10 mouse cellular contexts compared by ENCODE assay signal in the genomic region with DNA sequence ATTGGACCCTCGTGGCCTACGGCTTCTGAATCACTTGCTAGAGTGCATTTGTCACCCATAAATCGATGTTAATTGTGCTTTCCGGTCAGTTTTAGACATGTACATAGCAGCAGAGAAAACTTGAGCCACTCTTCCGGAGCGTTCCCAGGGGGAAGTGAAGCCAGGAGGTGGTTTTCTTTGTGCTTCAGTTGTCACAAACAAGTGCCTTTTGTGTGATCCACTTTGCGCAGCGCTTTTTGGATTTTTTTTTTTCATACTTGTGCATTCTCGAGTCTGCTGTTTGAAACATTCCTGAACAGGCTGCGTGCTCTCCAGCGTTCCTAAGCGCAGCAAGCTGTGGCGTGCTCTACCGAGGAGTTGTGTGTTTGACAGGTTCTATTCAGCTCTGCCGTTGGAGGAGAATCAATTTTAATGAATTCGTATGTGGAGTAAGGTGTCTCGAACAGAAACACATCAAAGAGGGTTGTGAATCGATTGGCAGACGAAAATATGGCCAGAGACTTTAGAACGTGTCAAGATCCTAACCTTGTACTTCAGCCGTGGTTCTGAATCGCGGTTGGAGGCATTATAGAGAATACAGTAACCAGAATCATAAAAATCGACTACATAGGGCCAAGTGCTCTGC. TPM values are rescaled to one million over a fixed set of nuclear protein-coding genes. Genes with fewer than 3 reads are reported as not detected.
DNase-seq lines count a peak whose midpoint lies in the region; ATAC-seq and TF ChIP-seq lines count a peak whose summit lies in the region.
"Had no signal": no experiment of that assay in that cellular context is flagged by ENCODE, and none has a peak within 500 bp of the region (broad histone marks: within the 10 kb centered on the region; RNA-seq: fewer than 3 reads in every experiment).

No protein-coding gene starts in this region.

- peak overlapping the region; percentile 58 for H3K27ac ChIP-seq in heart, embryonic 15.5 days
- no peak overlapping the region for H3K27ac ChIP-seq in forebrain, embryonic 15.5 days (replicated peaks)
- peak overlapping the region; percentile 6; the same call in 1 of the 2 replicates for H3K27ac ChIP-seq in limb, embryonic 13.5 days
- no peak overlapping the region for H3K27ac ChIP-seq in thymus, adult 2 months (ENCODE audit: control insufficient read depth, insufficient read depth, low read length)

- CTCF ChIA-PET in Patski (lab: Charles Lee): interaction anchor here (1.0 to 1.3 kb wide), 3 partner anchors 19 to 85 kb away, joined by 3 read pairs; no protein-coding TSS in a partner anchor

- no peaks in the 10 kb centered on the region for H3K27me3 ChIP-seq in heart, embryonic 15.5 days
- no peaks in the 10 kb centered on the region for H3K27me3 ChIP-seq in Patski
- H3K27me3 ChIP-seq in forebrain, embryonic 15.5 days: peaks cover 20% of the 10 kb centered on the region; the same call in 1 of the 2 replicates
- peaks cover 5% of the 10 kb centered on the region; the same call in 1 of the 2 replicates for H3K27me3 ChIP-seq in limb, embryonic 13.5 days
- no peaks in the 10 kb centered on the region for H3K27me3 ChIP-seq in thymus, adult 2 months (ENCODE audit: control insufficient read depth, insufficient read depth, low read length)

- H3K4me3 ChIP-seq in heart, embryonic 15.5 days: no peak overlapping the region
- H3K4me3 ChIP-seq in forebrain, embryonic 15.5 days: no peak overlapping the region
- no peak overlapping the region for H3K4me3 ChIP-seq in limb, embryonic 13.5 days
- no peak overlapping the region for H3K4me3 ChIP-seq in thymus, adult 2 months (ENCODE audit: control insufficient read depth, insufficient read depth, low read length)

- H3K9me3 ChIP-seq in heart, embryonic 15.5 days (replicated peaks): no peaks in the 10 kb centered on the region
- H3K9me3 ChIP-seq in forebrain, embryonic 15.5 days: no peaks in the 10 kb centered on the region
- no peaks in the 10 kb centered on the region for H3K9me3 ChIP-seq in limb, embryonic 13.5 days

- no peak for TF ChIP-seq CTCF in Patski (IDR thresholded peaks at IDR 0.05)
- no peak for TF ChIP-seq CTCF in thymus, adult 2 months (IDR thresholded peaks at IDR 0.05; ENCODE audit: borderline replicate concordance, control insufficient read depth, extremely low read depth, insufficient read depth, low read length, poor library complexity)

- TF ChIP-seq POLR2A in thymus, adult 2 months (IDR thresholded peaks at IDR 0.05; ENCODE audit: control insufficient read depth, extremely low read depth, insufficient read depth, low read length, poor library complexity): no peak

- in situ Hi-C loops in Patski (cut with MboI; ENCODE audit: low pct_unique_long_range_greater_than_20kb): loop anchor here (10.0 to 25.0 kb wide), 3 partner anchors 197 to 537 kb away; no protein-coding TSS in a partner anchor

- no peak for ATAC-seq in heart, embryonic 15.5 days (replicated peaks; ENCODE audit: insufficient number of reproducible peaks, insufficient read depth, low FRiP score, low read depth)
- peak; percentile 89 for ATAC-seq in Patski
- no peak for ATAC-seq in forebrain, embryonic 15.5 days (replicated peaks)
- ATAC-seq in limb, embryonic 13.5 days (ENCODE audit: low FRiP score, low read depth): no peak

- 0 out of 2 replicates have a peak overlapping the region, but pooled peaks have one; percentile 13 for H3K9ac ChIP-seq in heart, embryonic 15.5 days
- H3K9ac ChIP-seq in forebrain, embryonic 15.5 days (replicated peaks): no peak overlapping the region
- H3K9ac ChIP-seq in limb, embryonic 13.5 days: no peak overlapping the region

- POLR2A ChIA-PET in Patski (lab: Charles Lee): no interaction called here

- 74% methylated on average over 24 of the region's 24 CpGs for WGBS in heart, embryonic 15.5 days
- WGBS in forebrain, embryonic 15.5 days: 11% methylated on average over 24 of the region's 24 CpGs
- 60% methylated on average over 24 of the region's 24 CpGs for WGBS in limb, embryonic 13.5 days
- WGBS in thymus, adult 2 months: 82% methylated on average over 24 of the region's 24 CpGs

- H3K4me2 ChIP-seq in heart, embryonic 15.5 days: no peak overlapping the region
- 0 out of 2 replicates have a peak overlapping the region, but pooled peaks have one; percentile 2 for H3K4me2 ChIP-seq in forebrain, embryonic 15.5 days (replicated peaks)
- H3K4me2 ChIP-seq in limb, embryonic 13.5 days (replicated peaks): no peak overlapping the region
- H3K4me2 ChIP-seq: liver, embryonic 11.5 days had no signal

- H3K4me1 ChIP-seq in heart, embryonic 15.5 days (replicated peaks): peaks cover 59% of the 10 kb centered on the region
- H3K4me1 ChIP-seq in forebrain, embryonic 15.5 days: peaks cover 28% of the 10 kb centered on the region
- peaks cover 16% of the 10 kb centered on the region for H3K4me1 ChIP-seq in limb, embryonic 13.5 days
- H3K4me1 ChIP-seq in thymus, adult 2 months (replicated peaks; ENCODE audit: control insufficient read depth, insufficient read depth, low read length): peaks cover 27% of the 10 kb centered on the region

- no peaks in the 10 kb centered on the region for H3K36me3 ChIP-seq in heart, embryonic 15.5 days
- no peaks in the 10 kb centered on the region for H3K36me3 ChIP-seq in forebrain, embryonic 15.5 days
- no peaks in the 10 kb centered on the region for H3K36me3 ChIP-seq in limb, embryonic 13.5 days
- H3K36me3 ChIP-seq in thymus, adult 2 months (ENCODE audit: control insufficient read depth, insufficient read depth, low read length): no peaks in the 10 kb centered on the region

- DNase-seq in heart, adult 9 months (ENCODE audit: low spot score in 2 of 2): no peak
- peak; percentile 83 for DNase-seq in Patski (ENCODE audit: low read depth, low spot score)
- DNase-seq in thymus, adult 2 months: no peak
- DNase-seq in adrenal gland, postnatal 14 days: no peak
- no peak for DNase-seq in adrenal gland, postnatal 25 days

RNA-seq across cellular contexts. Expression of a gene that starts 10.9 kb away (rescaled TPM):
- polyA plus RNA-seq in heart, embryonic 15.5 days (2015; fragmentation: Nextera tagmentation; extraction: Ambion mirVana): 30.7 and 40.0 TPM in 2 replicates
- polyA plus RNA-seq in Patski (2021): 13.3 TPM
- 24.6 and 27.3 TPM in 2 replicates for polyA plus RNA-seq in forebrain, embryonic 15.5 days (2015; fragmentation: Nextera tagmentation; extraction: Ambion mirVana)
- polyA plus RNA-seq in limb, embryonic 13.5 days (2015; fragmentation: Nextera tagmentation; extraction: Ambion mirVana): 14.6 and 17.4 TPM in 2 replicates
- 45.3 and 46.2 TPM in 2 replicates for polyA plus RNA-seq in thymus, adult 2 months (2012; rRNA removed)
- total RNA-seq in adrenal gland, postnatal 14 days (2021): 13.0 and 14.2 TPM in 2 replicates
- 9.8 and 11.6 TPM in 2 replicates for total RNA-seq in adrenal gland, postnatal 25 days (2021)

RNA-seq across cellular contexts. Expression of a gene that starts 16.3 kb away (rescaled TPM):
- 15.6 and 18.9 TPM in 2 replicates for polyA plus RNA-seq in heart, embryonic 15.5 days (2015; fragmentation: Nextera tagmentation; extraction: Ambion mirVana)
- 8.7 TPM for polyA plus RNA-seq in Patski (2021)
- polyA plus RNA-seq in forebrain, embryonic 15.5 days (2015; fragmentation: Nextera tagmentation; extraction: Ambion mirVana): 6.3 and 7.0 TPM in 2 replicates
- polyA plus RNA-seq in limb, embryonic 13.5 days (2015; fragmentation: Nextera tagmentation; extraction: Ambion mirVana): 15.9 and 17.2 TPM in 2 replicates
- polyA plus RNA-seq in thymus, adult 2 months (2012; rRNA removed): 28.3 and 44.8 TPM in 2 replicates
- 5.9 and 10.4 TPM in 2 replicates for total RNA-seq in adrenal gland, postnatal 14 days (2021)
- total RNA-seq in adrenal gland, postnatal 25 days (2021): 3.6 and 4.5 TPM in 2 replicates

RNA-seq across cellular contexts. Expression of a gene that starts 49.8 kb away (rescaled TPM):
- 1,541 and 1,964 TPM in 2 replicates for polyA plus RNA-seq in heart, embryonic 15.5 days (2015; fragmentation: Nextera tagmentation; extraction: Ambion mirVana)
- polyA plus RNA-seq in Patski (2021): not detected
- polyA plus RNA-seq in forebrain, embryonic 15.5 days (2015; fragmentation: Nextera tagmentation; extraction: Ambion mirVana): 0.20 and 0.29 TPM in 2 replicates
- polyA plus RNA-seq in limb, embryonic 13.5 days (2015; fragmentation: Nextera tagmentation; extraction: Ambion mirVana): 27.6 and 27.8 TPM in 2 replicates
- polyA plus RNA-seq in thymus, adult 2 months (2012; rRNA removed): 3.0 and 20.4 TPM in 2 replicates
- 0.44 TPM in 1 of 2 replicates, not detected in the other for total RNA-seq in adrenal gland, postnatal 14 days (2021)
- total RNA-seq in adrenal gland, postnatal 25 days (2021): not detected in 2 replicates
- total RNA-seq: layer of hippocampus, adult 18-20 months had no signal

Comparison
In these comparisons a context has a peak if more than half of its experiments do, and no peak if none do; other contexts are left out.
1. H3K27ac ChIP-seq: peak in heart, embryonic 15.5 days (single experiment) and limb, embryonic 13.5 days (single experiment); none in forebrain, embryonic 15.5 days (single experiment) and thymus, adult 2 months (single experiment).
2. RNA of a gene that starts 49.8 kb away (polyA plus RNA-seq): 1,541 to 1,964 TPM in heart, embryonic 15.5 days; 27.6 to 27.8 TPM in limb, embryonic 13.5 days, 3.0 to 20.4 TPM in thymus, adult 2 months, 0.20 to 0.29 TPM in forebrain, embryonic 15.5 days and not detected in Patski (single experiment); every median in the first group is over 10 times any median in the second.